Mouse (Mus musculus): Measurements from ENCODE around the gene Gfi1.

DNA sequence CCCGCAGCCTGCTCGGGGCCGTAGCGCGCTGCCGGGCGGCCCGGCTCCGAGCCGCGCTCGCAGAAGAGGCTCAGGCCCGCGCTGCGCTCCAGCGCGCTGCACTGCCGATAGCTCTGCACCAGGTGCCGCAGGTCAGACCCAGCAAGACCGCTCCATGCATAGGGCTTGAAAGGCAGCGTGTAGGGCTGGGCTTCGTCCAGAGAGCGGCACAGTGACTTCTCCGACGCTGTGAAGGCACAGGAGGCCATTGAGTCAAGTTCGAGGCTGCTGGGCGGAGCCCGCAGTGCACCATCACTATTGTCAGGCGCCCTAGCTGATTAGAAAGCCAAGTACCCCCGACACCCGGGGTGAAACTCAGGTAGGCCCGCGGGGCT is 4.2 kb downstream of the Gfi1 start:
- TF ChIP-seq MYOG (IDR thresholded peaks at IDR 0.05; ENCODE audit: control insufficient read depth, extremely low read depth, insufficient read length) (no peak), MYOD1 (IDR thresholded peaks at IDR 0.05; ENCODE audit: control insufficient read depth, insufficient read length, low read depth) (no peak), CTCF (IDR thresholded peaks at IDR 0.05; ENCODE audit: control insufficient read depth, insufficient read depth, insufficient read length) (no peak)
